Mouse (Mus musculus) c-Kit-positive CD71-positive TER-119-positive erythroid progenitor cells, embryonic 14.5 days (primary cell): ENCODE data around the gene Patj.

Experiments used
- DNase-seq: peaks from one replicate; pipeline ENCODE4 v3.0.0-alpha.2; 2013; ENCODE audit warnings: low spot score

The Patj gene

GRCm38 (mm10) chr4:98727959-98728347 is 332.4 kb downstream of the Patj start:
- DNase-seq = no peak

- no peak for DNase-seq
Observed at GRCm38 (mm10) chr4:98728716-98729115, 333.1 kb downstream of the Patj start.

- DNase-seq = no peak
Observed at GRCm38 (mm10) chr4:98733660-98734059, 338.1 kb downstream of the Patj start.

GRCm38 (mm10) chr4:98739753-98740152 is 344.2 kb downstream of the Patj start:
- no peak for DNase-seq

GRCm38 (mm10) chr4:98743209-98743905 is 347.8 kb downstream of the Patj start:
- no peak for DNase-seq

GRCm38 (mm10) chr4:98743906-98744210 is 348.3 kb downstream of the Patj start:
- no peak for DNase-seq

- no peak for DNase-seq
Observed at GRCm38 (mm10) chr4:98754456-98754855, 358.9 kb downstream of the Patj start.

GRCm38 (mm10) chr4:98756141-98756540 is 360.6 kb downstream of the Patj start:
- DNase-seq = no peak

GRCm38 (mm10) chr4:98758012-98758821 is 362.6 kb downstream of the Patj start:
- DNase-seq = no peak

- DNase-seq = no peak
Observed at GRCm38 (mm10) chr4:98758872-98759518, 363.4 kb downstream of the Patj start.

- DNase-seq = no peak
Observed at GRCm38 (mm10) chr4:98767134-98768133, 371.8 kb downstream of the Patj start.
